Mouse (Mus musculus) left cerebral cortex, adult 9 months (tissue): Measurements from ENCODE around the gene Slc38a8.
A peak's percentile ranks its signal among the peaks of the same experiment; 100 is the strongest.

ENCODE experiments used
- DNase-seq, 2 experiments: peaks; one replicate each; pipeline ENCODE4 v3.0.0; 2022; ENCODE audit warnings: low spot score in 2 of 2

Slc38a8 gene

DNA sequence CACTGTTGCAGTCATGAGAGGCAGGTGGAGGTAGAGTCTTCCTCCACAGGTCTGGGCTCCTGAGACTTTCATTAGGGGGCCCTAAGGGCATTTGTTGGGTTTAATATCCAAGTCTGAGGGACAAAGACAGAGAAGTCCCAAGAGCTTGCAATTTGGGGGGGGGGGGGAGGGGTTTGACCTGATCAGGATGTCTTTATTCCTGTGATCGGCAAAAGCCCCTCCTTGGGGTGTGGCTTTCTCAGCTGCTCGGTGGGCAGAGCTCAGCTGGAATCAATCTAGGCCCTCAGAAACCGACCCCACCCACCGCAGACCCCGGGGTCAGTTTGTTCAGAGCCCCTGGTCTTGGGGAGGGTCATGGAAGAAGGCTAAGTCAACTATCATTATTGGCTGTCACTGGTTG, at the start of gene Slc38a8:
Gene Slc38a8 (minus strand): TSS at position 101 of the 400 bp plus-strand sequence.
- no peak for DNase-seq

DNA sequence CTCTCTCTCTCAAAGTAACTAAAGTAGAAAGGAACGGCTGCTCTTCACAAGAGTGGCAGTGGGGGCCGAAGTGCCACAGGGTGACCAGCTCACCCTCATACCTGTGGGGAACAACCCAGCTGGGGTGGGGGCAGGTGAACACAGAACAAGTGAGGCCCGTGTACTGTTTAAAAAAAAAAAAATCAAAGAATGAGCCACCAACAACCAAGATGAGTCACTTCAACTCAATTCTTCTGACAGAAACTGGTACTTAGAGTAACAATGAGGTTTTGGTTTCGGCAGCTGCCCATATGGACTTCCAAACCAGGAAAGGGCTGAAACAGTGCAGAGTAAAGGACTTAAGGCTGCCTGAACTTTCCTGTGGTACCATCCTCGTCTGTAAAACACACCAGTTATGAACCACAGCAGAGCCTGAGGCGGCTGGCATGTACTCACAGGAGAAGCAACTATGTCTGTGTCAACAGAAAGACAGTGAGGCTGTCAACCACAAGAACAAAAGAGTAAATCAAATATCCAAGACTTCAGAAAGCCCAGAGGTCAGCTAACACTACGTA, 47.1 kb upstream of the Slc38a8 start:
- DNase-seq = no peak

DNA sequence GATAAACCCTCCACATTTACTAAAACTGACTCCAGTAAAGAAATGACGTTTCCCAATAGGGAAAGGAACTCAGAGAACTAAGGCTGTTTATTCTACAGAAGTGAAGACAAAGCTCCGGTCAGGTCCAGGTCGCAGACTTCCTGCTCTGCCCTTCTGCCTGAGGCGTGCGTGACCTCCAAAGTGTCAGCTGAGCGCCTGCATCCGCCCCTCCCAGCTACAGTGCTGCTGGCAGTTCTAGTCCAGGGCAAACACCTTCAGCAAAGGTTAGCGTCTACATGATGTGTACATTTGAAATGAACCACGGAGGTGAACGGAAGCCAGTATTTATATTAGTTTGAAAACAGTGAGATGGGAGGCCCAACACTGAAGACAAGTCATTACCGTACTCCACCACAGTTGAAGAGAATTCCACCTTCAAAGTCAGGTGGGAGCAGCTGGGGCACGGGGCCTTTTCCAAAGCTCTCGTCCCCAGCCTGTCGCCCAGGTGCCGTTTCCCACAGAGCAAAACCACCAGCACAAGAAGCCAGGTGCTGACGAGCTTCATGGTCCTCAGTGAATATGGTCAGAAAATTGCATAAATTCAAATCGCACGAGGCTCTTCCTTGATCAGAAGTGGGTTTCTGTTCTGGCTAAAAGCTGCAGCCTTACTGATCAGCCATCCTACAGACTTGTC, 45.7 kb upstream of the Slc38a8 start:
- no peak for DNase-seq

DNA sequence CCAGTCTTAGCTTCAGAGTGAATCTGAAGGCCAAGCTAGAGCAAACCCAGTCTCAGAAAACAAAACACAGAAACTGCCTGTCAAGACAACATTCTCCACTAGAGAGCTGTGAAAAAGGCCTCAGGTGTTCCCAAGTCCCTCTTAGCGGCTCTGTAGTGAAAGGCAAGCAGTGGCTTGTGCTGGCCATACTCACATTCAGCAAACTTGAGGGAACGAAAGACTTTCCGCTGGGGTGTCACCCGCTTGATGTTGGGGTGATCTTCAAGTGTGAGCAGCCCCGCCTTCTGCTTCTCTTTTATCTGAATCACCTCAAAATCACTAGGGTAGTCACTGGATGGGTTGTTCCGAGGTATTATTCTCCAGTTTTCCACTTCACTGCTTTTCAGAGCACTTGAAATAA, 44.3 kb upstream of the Slc38a8 start:
- no peak for DNase-seq

DNA sequence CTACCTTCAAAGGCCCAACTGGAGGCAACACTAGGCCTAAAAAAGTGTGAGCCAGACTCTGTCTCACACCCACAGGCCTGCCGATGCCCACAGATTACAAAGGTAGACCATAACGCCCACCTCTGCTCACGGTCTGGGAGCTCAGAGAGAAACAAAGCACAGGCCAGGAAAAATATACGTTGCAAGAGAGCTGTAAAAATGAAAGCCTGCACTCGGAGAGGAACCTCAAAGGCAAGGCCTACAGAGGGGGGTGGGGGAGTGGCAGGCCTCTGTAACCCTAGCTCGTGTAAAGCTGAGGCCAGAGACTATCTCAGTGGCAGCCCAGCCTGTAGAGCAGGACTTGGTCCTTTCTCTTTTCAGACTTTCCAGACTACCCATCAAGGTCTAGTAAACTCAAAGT, 43.7 kb upstream of the Slc38a8 start:
- DNase-seq = no peak

DNA sequence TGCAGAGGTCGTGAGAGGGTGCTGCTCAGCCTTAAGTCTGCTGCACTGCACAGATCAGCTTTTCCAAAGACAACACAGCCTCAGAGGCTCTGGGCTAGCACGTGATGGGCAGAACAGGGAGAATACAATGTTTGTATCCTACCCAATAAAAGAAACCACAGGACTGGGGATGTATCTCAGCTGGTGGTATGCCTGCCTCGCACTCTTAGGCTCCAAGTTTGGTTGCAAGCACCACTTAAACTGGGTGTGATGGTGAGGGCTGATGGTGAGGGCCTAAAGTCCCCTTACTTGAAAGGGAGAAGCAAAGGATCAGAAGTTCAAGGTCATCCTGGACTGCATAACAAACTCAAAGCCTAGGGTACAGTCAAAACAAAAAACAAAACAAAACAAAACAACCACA, 43.1 kb upstream of the Slc38a8 start:
- DNase-seq = no peak

DNA sequence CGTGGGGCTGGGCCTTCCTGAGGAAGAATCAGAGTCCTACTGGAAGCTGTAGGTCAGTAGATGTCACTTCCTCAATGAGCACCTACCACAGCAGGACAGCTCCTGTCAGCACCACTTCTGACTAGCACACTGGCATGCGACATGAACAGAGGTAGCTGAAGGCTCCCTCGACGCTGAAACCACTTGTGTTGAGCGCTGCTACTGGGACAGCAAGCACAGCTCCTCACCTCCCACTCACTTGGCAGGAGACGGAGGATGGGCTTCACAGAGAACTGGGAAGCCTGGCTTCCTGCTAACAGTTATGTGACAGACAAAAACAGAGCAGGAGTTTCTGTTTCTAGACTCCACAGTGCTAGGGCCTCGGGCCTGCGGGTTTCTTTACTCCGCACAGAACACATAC, 30.5 kb upstream of the Slc38a8 start:
- peak; percentile 51 to 78 for DNase-seq

DNA sequence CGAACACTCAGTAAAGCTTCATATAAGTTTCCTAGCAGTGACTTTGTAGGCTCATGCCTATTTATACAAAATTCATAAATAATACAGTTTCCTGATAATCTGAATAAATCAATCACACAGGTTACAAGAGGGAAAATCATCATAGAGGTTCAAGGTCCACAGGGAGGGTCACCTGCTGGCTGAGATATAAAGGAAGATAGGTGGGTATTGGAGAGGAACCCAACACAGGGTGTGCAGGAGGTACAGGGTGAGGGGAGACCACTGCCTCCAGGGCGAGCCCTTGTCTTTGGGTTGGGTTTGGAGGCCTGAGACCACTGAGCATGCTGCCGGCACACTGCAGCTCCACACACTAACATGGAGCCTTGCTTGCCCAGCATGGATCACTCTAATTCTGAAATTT, 29.9 kb upstream of the Slc38a8 start:
- DNase-seq = no peak

DNA sequence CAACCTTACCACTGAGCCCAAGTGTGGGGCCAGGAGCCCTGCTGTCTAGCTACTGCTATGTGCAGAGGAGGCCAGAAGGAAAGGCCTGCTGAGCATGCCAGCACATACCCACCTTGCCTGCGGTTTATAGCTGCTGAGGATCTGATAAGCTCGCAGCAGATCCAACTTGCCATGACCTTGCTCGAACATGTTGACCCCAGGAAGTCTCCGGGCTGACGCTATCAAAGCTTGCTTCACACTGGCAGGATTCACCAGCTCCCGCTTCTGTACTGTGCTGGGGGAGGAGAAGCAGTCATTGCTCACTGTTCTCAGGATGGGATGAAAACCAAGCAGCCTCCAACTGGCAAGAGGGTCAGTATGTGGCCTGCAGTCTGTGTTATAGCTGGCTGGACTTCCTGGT, 29.4 kb upstream of the Slc38a8 start:
- no peak for DNase-seq

DNA sequence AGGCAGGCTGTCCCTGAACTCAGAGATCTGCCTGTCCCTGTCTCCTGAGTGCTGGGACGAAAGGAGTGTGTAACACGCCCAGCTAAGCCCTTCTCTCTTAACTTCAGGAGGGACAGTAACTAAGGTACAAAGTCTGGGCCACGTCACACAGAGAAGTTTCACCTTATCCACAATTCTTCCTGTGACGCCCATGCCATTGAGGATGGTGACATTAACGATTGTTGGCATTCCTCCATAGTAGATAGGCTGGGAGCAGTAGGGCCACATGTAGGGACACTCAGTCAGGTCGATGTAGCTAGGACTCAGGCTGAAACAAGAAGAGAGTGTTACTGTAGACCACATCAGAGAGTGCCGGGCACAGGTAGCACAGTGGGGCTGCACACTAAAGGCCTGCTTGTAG, 27.3 kb upstream of the Slc38a8 start:
- DNase-seq = no peak

DNA sequence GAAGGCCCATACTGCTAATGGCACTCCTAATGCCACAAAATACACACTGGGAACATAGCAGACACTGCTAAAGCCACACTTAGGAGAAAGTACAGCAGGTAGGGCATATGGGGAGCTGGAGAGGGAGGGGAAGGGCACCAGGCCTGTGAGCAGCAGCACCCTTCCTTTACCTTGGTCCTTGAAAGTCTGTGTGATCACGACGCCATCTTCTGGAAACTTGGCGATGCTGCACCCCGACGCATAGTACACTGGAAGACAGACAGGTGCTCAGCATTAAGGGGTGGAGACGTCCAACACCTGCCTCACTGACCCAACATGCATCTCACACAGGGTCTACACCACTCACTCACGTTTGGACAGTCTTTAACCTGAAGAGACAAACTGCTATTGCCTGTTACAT, 18.6 kb upstream of the Slc38a8 start:
- DNase-seq = no peak

DNA sequence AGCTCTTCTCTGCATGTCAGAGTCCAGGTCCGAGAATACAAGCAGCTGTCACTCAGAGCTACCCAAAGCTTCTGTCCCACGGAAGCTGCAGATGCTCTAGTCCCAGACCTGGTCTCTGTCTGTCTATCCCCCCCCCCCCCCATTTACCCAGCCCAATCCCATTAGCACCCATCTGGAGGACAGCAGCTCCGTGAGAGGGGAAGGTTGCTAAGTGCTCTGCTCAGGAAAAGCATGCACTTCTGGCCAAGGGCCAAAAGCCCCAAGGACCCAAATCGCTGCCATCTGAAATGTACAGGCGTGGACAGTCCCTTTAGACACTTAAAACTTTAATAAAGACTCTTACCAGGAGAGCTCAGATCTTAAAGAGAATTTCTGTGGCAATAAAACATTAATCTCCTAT, 15.2 kb upstream of the Slc38a8 start:
- DNase-seq = no peak

DNA sequence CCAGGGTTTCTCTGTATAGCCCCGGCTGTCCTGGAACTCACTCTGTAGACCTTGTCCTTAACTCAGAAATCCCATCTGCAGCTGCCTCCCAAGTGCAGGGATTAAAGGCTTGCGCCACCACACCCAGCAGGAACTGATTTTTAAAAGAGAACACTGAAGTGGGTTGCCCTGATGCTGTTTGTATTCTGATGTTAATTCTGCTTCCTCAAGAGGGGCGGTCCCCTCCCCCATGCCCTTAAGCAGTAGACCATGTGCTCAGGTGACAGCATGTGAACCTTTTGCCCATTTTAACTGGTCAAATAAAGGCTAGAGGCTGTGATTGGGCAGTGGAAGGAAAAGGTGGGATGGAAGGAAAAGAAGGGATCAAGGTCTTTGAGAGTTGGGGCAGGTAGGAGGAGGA, 14.3 kb upstream of the Slc38a8 start:
- DNase-seq = no peak

DNA sequence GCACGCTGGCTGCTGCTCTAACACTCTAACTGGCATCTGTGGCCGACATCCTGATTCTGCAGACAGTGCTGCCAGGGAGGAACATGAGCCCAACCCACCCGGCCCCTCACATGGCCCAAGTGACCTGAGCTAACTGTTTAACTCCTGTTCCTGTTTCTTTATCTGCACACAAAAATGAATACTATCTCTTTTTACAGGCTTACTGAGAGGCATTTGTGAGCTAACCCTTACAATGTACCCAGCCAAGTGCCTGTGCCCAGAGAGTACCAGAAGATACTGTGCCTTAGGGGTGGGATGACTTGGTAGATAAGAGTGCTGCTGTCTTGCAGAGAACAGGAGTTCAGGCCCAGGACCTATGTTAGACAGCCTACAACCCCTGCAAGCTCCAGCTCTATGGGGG, 13.4 kb upstream of the Slc38a8 start:
- no peak for DNase-seq

DNA sequence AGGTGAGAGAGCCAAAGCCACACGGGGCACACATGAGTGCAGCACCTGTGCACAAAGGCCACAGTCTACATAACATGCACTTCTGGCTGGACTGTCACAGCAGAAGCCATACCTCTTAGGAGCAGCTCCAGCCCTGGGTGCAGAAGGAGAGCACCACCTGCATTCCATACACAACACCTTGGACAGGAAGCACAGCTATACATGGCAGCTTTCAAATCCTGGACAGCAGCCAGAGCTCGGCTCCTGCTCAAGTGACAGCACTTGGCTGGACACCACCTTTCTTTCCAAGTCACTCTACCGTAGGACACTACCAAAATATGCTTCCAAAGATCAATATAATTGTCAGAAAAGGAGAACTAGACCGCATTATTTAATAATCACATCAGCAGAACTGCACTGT, 11.9 kb upstream of the Slc38a8 start:
- no peak for DNase-seq

DNA sequence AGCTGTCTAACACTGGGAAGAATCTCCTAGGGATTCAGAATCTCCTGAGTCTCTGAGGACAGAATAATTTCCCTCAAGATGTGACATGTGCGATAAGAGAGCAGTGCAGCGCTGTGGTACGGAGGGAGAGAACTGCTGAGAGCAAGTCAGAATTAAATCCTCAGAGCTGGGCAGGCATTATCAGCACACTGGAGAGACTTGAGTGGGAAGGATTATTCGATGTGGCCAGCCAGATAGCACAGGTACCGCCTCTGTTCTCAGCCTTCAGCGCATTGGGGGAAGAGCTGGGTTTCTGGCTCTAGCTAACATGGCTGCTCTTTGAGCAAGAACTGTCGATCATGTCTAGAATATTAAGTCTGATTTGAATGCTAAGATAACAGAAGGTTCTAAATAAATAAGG, 10.2 kb upstream of the Slc38a8 start:
- DNase-seq = no peak

DNA sequence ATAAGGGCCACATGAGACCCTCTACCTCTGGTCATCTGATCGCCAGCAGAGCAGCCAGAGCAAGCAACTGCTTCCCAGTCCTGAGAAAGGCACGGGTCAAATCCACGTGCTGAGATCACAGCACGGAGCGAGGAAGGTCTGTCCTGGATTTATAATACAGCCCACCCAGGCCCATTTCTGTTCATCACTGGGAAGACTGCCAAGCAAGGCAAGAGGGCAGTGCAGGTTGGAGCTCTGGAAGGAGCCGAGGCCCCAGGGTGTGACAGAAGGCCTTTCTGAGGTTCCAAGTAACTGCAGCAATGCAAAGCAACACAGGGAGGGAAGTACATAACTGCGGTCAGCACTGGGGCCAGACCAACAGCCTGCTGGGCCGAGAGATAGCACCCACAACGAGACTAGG, 9.0 kb upstream of the Slc38a8 start:
- DNase-seq = no peak

DNA sequence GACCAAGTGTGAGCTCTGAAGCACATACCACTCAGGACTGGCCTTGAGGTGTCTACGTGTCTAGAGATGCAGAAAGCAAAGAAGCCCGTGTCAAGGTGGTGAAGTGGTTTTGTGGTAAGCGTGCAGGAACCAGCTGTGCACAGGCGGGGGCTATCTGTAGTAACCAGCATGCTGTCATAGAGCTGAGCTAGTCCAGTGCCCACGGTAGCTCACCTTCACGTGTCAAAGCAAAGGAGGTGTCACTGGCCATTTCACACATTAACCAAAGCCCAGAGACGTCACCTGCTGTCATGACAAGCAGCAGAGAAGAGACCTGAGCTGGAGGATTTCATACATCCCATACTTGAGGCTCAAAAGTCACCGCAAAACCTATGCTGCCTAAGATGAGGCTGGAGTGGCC, 4.6 kb upstream of the Slc38a8 start:
- no peak for DNase-seq

DNA sequence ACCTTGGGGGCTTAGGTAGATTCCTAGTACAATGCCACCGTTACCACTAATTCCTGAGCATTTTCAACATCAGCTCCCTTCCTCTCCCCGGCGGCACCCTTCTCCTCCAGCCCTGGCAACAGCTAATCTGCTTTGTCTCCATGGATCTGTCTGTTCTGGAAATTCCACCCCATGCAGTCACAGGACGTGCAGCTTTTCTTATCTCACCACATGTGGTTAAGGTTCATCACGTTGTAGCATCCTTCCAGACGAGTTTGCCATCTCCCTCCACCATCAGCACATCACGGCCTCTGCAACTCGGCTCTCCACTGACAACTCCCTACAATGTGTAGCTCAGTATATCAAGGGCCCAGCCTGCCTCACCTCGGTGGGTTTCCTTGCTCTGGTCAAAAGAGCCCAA, 4.0 kb upstream of the Slc38a8 start:
- DNase-seq = no peak

DNA sequence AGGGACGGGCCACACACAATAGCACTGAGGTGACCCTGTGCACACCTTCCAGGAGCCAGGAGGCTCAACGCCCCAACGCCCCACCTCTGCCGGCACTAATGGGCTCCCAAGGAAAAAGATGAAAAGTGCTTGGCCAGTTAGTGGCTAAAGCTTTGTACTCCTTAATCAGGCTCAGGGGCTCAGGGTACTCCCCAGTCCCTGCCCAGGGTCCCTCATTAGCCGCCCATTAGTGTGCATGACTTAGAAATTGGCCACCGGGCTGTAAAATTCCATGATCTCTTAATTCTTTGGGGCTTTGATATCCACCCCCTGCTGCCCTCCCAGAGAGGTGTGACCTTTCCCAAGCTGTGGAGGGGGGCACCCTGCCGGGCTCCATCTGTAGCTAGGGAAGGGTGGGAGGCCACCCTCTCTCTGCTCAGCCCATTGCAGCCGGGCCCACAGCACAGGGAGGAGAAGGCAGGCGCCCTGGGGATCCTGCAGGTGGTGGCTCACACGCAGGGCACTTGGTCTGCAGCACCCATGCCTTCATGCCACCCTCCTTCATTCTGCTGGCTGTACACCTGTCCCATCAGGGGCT, 1.8 kb upstream of the Slc38a8 start:
- no peak for DNase-seq

DNA sequence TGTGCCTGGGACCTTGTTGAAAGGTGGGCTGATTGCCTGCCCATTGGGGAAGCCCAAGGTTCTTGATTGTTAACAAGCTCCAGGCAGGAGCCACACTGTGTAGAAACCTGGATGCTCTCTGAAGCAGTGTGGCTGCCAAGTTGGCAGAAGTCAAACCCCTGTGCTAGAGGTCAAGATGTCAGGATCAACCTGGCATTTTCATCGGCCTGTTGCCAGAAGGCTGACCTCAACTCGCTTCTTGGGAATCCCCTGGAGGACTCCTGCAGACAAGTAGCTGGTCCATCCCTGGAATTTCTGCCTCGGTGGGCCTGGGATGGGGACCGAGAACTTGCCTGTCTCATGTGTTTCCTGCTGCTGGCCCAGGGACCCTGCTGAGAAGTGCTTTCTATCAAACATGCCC, 613 bp upstream of the Slc38a8 start:
- DNase-seq = no peak

DNA sequence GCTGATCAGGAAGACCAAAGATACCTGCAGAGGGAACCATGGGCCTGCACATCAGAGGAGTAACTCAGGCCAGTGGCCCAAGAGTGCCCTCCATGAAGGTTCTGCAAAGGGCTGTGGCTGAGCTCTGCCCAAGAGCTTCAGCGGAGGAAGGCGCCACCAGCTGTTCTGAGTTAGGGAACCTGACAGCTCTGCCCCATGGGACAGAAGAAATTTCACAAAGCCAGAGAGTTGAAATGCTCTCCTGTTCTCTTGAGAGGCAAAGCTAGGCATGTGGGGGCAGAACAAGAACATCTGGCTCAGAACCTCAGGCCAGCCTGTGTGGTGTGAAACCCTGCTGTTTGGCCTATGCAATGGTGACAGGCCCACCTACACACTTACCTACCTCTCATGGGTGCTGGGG, 1.7 kb downstream of the Slc38a8 start:
- DNase-seq = no peak

DNA sequence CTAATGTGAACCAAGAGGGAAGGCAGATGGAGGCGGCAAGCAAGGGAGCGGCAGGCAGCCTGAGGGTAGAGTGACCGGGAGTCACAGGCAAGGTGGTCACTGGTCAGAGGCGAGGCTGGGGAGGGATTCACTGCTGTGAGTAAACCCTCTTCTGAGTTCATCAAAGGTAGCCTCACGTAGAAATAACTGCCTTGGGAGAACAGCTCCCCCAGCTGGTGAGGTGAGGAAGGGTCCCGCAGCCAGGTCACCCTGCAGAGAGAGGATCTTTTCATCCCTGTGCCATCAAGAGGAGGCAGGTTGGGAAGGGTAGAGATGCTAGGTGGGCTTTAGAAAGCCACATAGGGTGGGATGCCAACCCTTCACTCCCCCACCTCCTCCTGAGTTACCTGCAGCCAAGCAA, 4.7 kb downstream of the Slc38a8 start:
- peak in 1 of 2 experiments; percentile 45 for DNase-seq

DNA sequence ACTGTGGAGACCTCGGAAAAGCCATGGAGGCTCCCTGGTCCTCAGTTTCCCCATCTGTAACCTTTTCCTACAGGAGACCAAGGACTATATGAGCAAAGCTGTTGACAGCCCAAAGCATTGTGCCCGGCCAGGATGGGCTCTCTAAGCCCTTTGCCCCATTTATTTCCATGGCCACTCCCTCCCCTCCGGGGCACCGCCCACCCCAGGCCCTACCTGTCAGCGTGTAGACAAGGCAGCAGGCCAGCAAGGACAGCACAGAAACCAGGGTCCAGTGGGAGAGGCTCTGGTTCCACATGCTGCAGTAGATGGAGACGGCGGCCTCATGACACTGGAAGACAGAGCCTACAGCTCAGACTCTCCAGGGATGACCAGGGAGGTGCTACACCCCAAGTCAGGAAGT, 14.4 kb downstream of the Slc38a8 start:
- no peak for DNase-seq
